Mouse (Mus musculus) midbrain, embryonic 11.5 days (tissue): ENCODE data around the gene Klhl3. TPM values are rescaled to one million over a fixed set of nuclear protein-coding genes. Genes with fewer than 3 reads are reported as not detected.
A peak's percentile ranks its signal among the peaks of the same experiment; 100 is the strongest.
"Not testable (repeated sequence)": the region's sequence is repeated elsewhere in the genome, so short reads cannot be mapped to it uniquely, and the experiment has no call there.

Experiments
- ATAC-seq: fragments of 200-750 bp; cut with Nextera tagmentation; 2 replicates; pipeline ENCODE4 v1.8.0; 2017; ENCODE audit warnings: moderate TSS enrichment, moderate library complexity; ENCODE audit not compliant: low FRiP score
- DNase-seq: peaks from one replicate; pipeline ENCODE4 v3.0.0; 2015; ENCODE audit warnings: low spot score; ENCODE audit errors: missing footprints
- H3K27ac ChIP-seq: fragments of 300-500 bp; sonication (generic); 2 replicates; pipeline ENCODE4 v1.5.1; 2014; ENCODE audit warnings: low read depth, low read length
- H3K27me3 ChIP-seq: fragments of 300-500 bp; sonication (generic); 2 replicates; pipeline ENCODE4 v1.6.1; 2014; ENCODE audit warnings: mild to moderate bottlenecking, low read length, moderate library complexity, mixed read lengths; ENCODE audit not compliant: control insufficient read depth, insufficient read depth
- H3K36me3 ChIP-seq: fragments of 300-500 bp; sonication (generic); 2 replicates; pipeline ENCODE4 v1.6.1; 2014; ENCODE audit warnings: mild to moderate bottlenecking, low read length, moderate library complexity, mixed read lengths; ENCODE audit not compliant: control insufficient read depth, insufficient read depth
- H3K4me1 ChIP-seq: fragments of 300-500 bp; sonication (generic); 2 replicates; pipeline ENCODE4 v1.6.1; 2014; ENCODE audit warnings: low read length; ENCODE audit not compliant: control insufficient read depth, insufficient read depth
- H3K4me2 ChIP-seq: fragments of 300-500 bp; sonication (generic); 2 replicates; pipeline ENCODE4 v1.6.1; 2014; ENCODE audit warnings: mild to moderate bottlenecking, moderate library complexity
- H3K4me3 ChIP-seq: fragments of 300-500 bp; sonication (generic); 2 replicates; pipeline ENCODE4 v1.5.1; 2014; ENCODE audit warnings: low read depth, low read length
- H3K9ac ChIP-seq: fragments of 300-500 bp; sonication (generic); 2 replicates; pipeline ENCODE4 v1.6.1; 2014; ENCODE audit warnings: low read length
- H3K9me3 ChIP-seq: fragments of 300-500 bp; sonication (generic); 2 replicates; pipeline ENCODE4 v1.6.1; 2016; ENCODE audit warnings: low read length; ENCODE audit not compliant: control insufficient read depth
- WGBS: fragments of 180-500 bp; shearing (Covaris S2); extraction: QIAGEN DNeasy Blood & Tissue Kit; methylation state at CpG from one replicate; pipeline ENCODE4 v1.1.7; 2014; 5-methylcytosine and 5-hydroxymethylcytosine counted together
- polyA plus RNA-seq: library from polyadenylated mRNA; unstranded; fragments of >200 nt; fragmentation: Nextera tagmentation; extraction: Ambion mirVana; gene quantifications from 2 replicates; pipeline ENCODE4 v1.2.1, GENCODE M21; 2014

Klhl3 gene
- polyA plus RNA-seq, 1 experiment from 2014 or later, result 2.6 TPM

- WGBS, result 53% methylated on average over 5 of the region's 5 CpGs
Measured at GRCm38 (mm10) chr13:58149033-58149558, 35.7 kb upstream of the Klhl3 start.

DNA sequence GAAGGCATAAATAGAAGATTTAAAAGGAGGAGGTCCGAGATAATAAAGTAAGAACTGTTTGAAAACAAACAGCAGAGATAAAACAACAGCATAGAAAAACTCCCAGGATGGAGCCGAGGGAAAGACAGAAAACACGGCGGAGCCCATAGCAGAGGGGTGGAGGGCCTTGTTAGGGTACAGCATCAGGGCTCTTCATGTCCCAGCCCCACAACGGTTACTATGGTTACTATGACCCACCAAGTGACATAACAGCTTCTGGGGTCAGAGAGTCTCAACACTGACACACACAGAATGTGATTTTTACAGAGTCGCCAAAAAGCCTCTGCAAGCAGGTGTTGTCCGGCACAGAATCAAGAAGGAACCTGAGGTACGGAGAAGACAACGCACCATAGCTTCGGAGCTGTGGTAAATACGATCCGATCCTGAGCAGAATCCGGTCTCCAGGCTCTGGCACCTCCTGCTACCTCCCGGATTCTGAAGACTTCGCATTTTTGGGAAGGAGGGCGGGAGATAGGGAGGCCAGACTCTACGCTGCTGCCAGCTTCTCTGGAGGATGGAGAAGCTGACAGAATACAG lies 35.0 kb upstream of the Klhl3 start:
- peak; percentile 95 for ATAC-seq
- WGBS, result 1% methylated on average over 17 of the region's 17 CpGs
- H3K36me3 ChIP-seq, result no peaks in the 10 kb centered on the region
- H3K4me2 ChIP-seq, result peak overlapping the region; percentile 56
- H3K27ac ChIP-seq, result no peak overlapping the region
- H3K4me3 ChIP-seq, result peak overlapping the region; percentile 34
- no peaks in the 10 kb centered on the region for H3K4me1 ChIP-seq
- peak overlapping the region; percentile 44; the same call in 1 of the 2 replicates for H3K9ac ChIP-seq
- H3K9me3 ChIP-seq, result no peaks in the 10 kb centered on the region
- no peaks in the 10 kb centered on the region for H3K27me3 ChIP-seq
- DNase-seq, result peak; percentile 98

More at GRCm38 (mm10) chr13:58149033-58149558, 35.7 kb upstream of the Klhl3 start:
- no peaks in the 10 kb centered on the region for H3K36me3 ChIP-seq
- no peaks in the 10 kb centered on the region for H3K27me3 ChIP-seq
- no peak for DNase-seq
- H3K4me3 ChIP-seq, result peak overlapping the region; percentile 34
- H3K4me2 ChIP-seq, result peak overlapping the region; percentile 56
- no peak overlapping the region for H3K27ac ChIP-seq
- H3K9ac ChIP-seq, result no peak overlapping the region
- H3K9me3 ChIP-seq, result no peaks in the 10 kb centered on the region
- H3K4me1 ChIP-seq, result no peaks in the 10 kb centered on the region
- peak; percentile 66; the same call in 1 of the 2 replicates for ATAC-seq

DNA sequence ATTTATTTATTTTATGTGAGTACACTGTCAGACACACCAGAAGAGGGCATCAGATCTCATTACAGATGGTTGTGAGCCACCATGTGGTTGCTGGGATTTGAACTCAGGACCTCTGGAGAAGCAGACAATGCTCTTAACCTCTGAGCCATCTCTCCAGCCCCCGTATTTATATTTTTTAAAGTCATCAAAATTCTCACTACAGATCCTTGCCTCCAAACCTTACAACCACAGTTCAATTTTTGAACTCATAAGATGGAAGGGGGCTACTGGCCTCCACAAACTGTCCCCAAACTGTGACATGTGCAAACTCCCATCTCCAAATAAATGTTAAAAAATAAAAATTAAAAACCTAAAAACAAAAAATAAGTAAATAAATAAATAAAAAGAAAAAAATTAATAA lies 34.4 kb upstream of the Klhl3 start:
- ATAC-seq (no peak), DNase-seq (peak; percentile 56)
- 77% methylated on average over 1 of the region's 1 CpGs for WGBS
- no peak overlapping the region for H3K4me3 ChIP-seq
- no peaks in the 10 kb centered on the region for H3K36me3 ChIP-seq
- H3K4me1 ChIP-seq, result no peaks in the 10 kb centered on the region
- no peaks in the 10 kb centered on the region for H3K9me3 ChIP-seq
- H3K4me2 ChIP-seq, result no peak overlapping the region
- H3K27ac ChIP-seq, result no peak overlapping the region
- no peak overlapping the region for H3K9ac ChIP-seq
- no peaks in the 10 kb centered on the region for H3K27me3 ChIP-seq

DNA sequence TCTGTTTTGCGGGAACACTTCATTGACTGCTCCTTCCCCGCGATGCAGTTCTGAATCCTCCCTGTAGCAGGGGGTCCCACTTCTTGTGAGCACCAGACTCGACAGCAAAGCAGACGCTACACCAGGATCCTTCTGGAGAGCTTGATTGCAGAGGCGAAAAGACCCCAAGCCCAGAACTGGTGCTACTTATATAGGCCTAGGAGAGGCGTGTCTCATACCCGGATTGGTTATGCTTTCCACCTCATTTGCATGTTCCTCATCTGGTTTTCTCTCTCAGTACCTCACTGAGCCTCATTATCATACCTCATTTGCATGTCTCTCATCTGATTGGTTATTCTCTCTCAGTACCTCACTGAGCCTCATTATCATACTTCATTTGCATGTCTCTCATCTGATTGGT lies 33.2 kb upstream of the Klhl3 start:
- not testable (repeated sequence) for ATAC-seq, H3K36me3 ChIP-seq, H3K27me3 ChIP-seq, H3K4me1 ChIP-seq, H3K4me3 ChIP-seq, H3K27ac ChIP-seq, H3K9ac ChIP-seq, H3K4me2 ChIP-seq, H3K9me3 ChIP-seq
- 97% methylated on average over 8 of the region's 8 CpGs for WGBS
- peak; percentile 23 for DNase-seq

GRCm38 (mm10) chr13:58131692-58132091 lies 18.3 kb upstream of the Klhl3 start:
- 55% methylated on average over 3 of the region's 3 CpGs for WGBS

DNA sequence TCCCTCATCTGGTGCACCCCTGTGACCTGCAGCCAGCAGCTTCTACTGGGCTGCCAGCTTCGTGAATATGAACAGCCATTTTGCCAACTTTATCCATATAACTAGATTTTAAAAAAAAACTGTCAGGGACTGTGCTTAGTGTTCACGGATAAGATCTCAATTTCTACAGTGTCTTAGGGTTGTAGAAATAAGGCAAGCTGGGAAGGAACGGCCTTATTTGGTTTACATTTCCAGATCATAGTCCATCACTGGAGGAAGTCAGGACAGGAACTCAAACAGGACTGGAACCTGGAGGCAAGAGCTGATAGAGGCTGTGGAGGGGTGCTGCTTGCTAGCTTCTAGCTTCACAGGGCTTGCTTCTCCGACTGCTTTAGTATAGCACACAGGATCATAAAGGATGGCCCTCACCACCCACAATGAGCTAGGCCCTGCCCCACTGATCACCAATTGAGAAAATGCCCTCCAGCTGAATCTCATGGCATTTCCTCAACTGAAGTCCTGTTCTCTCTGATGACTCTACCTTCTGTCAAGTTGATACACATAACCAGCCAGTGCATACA lies 16.4 kb upstream of the Klhl3 start:
- peak overlapping the region; percentile 100 for H3K9ac ChIP-seq
- H3K4me3 ChIP-seq, result peak overlapping the region; percentile 99
- no peaks in the 10 kb centered on the region for H3K36me3 ChIP-seq
- H3K9me3 ChIP-seq, result no peaks in the 10 kb centered on the region
- WGBS, result 41% methylated on average over 4 of the region's 4 CpGs
- H3K4me2 ChIP-seq, result peak overlapping the region; percentile 70
- H3K27ac ChIP-seq, result peak overlapping the region; percentile 99
- no peaks in the 10 kb centered on the region for H3K27me3 ChIP-seq
- peak; percentile 89 for DNase-seq
- ATAC-seq, result no peak
- H3K4me1 ChIP-seq, result peaks cover 18% of the 10 kb centered on the region

More at GRCm38 (mm10) chr13:58131692-58132091, 18.3 kb upstream of the Klhl3 start:
- H3K27ac ChIP-seq, result no peak overlapping the region
- H3K36me3 ChIP-seq, result no peaks in the 10 kb centered on the region
- no peaks in the 10 kb centered on the region for H3K9me3 ChIP-seq
- H3K4me1 ChIP-seq, result peaks cover 7% of the 10 kb centered on the region
- H3K4me3 ChIP-seq, result no peak overlapping the region
- H3K27me3 ChIP-seq, result no peaks in the 10 kb centered on the region
- no peak overlapping the region for H3K4me2 ChIP-seq
- no peak for ATAC-seq
- no peak overlapping the region for H3K9ac ChIP-seq
- DNase-seq, result no peak

- ATAC-seq, result peak; percentile 97
- Histone ChIP-seq H3K9ac (peak overlapping the region; percentile 100), H3K4me1 (peaks cover 19% of the 10 kb centered on the region), H3K4me2 (peak overlapping the region; percentile 70), H3K9me3 (no peaks in the 10 kb centered on the region), H3K36me3 (no peaks in the 10 kb centered on the region), H3K27ac (peak overlapping the region; percentile 99), H3K27me3 (no peaks in the 10 kb centered on the region), H3K4me3 (peak overlapping the region; percentile 99)
- DNase-seq, result peak; percentile 99
- under 1% methylated on average over 82 of the region's 83 CpGs for WGBS
Measured at GRCm38 (mm10) chr13:58128768-58129671, 15.6 kb upstream of the Klhl3 start.

DNA sequence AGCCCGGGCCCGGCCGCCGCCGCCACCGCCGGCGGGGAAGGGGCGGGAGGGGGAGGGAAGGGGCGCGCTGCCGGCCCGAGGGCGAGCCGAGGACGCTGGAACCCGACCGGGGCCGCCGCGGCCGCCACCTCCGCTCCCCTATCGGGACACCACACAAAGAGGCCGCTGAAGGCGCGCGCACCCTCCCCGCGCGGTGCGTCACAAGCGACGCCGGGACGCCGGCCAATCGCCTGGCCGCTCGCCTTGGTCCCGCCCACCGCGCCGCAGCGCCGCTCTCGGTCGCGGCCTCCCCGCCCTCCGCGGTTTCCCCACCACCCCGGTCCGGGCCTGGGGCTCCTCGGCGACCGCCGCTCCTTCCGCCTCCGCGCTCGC lies 15.0 kb upstream of the Klhl3 start, which contains the start of gene Hnrnpa0:
TSS of gene Hnrnpa0 (minus strand) at position 161 of the 372 bp plus-strand sequence.
- peak; percentile 99 for DNase-seq
- no peaks in the 10 kb centered on the region for H3K36me3 ChIP-seq
- H3K4me1 ChIP-seq, result peaks cover 21% of the 10 kb centered on the region
- peak; percentile 95 for ATAC-seq
- H3K4me2 ChIP-seq, result peak within 1 kb of the TSS; percentile 71
- no peaks in the 10 kb centered on the region for H3K9me3 ChIP-seq
- H3K27ac ChIP-seq, result peak within 1 kb of the TSS; percentile 99
- no peaks in the 10 kb centered on the region for H3K27me3 ChIP-seq
- WGBS, result 1% methylated on average over 53 of the region's 62 CpGs
- peak within 1 kb of the TSS; percentile 99 for H3K4me3 ChIP-seq
- peak within 1 kb of the TSS; percentile 100 for H3K9ac ChIP-seq
